Mouse (Mus musculus) 3T3-L1 (cell line): ENCODE results near the gene Coasy.
"Not testable (repeated sequence)": the region's sequence is repeated elsewhere in the genome, so short reads cannot be mapped to it uniquely, and the experiment has no call there.

Experiments
- DNase-seq: peaks from one replicate; pipeline ENCODE4 v3.0.0-alpha.2; 2015; ENCODE audit warnings: low read depth, low spot score

Coasy gene

GRCm38 (mm10) chr11:101087682-101088055, 5.3 kb downstream of the Coasy start:
- DNase-seq = peak; percentile 36

DNA sequence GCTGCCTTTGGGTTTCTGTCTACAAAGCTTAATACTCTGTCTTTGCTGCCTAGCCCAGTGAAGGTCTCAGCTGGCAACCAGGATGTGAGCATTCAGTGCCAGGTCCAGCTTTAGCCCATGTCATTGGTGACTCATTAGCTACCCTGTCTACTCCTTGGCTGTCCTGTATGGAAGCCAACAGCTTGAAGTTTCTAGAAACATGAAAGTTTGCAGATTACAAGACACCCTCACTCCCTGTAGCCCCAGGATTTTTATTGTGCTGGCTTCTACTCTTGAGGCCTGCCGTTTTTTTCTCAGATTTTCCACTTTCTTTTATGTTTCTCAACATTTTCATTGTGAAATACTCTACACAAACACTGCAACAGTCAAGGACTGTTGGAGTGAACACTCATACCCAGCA, 7.6 kb downstream of the Coasy start:
- peak; percentile 65 for DNase-seq

- DNase-seq = no peak
Measured at GRCm38 (mm10) chr11:101094930-101095313, 12.6 kb downstream of the Coasy start.

GRCm38 (mm10) chr11:101095314-101096024, 13.1 kb downstream of the Coasy start, which contains the start of gene Psmc3ip:
Gene Psmc3ip, minus strand, starts transcription at chr11:101095436.
- peak; percentile 97 for DNase-seq

DNA sequence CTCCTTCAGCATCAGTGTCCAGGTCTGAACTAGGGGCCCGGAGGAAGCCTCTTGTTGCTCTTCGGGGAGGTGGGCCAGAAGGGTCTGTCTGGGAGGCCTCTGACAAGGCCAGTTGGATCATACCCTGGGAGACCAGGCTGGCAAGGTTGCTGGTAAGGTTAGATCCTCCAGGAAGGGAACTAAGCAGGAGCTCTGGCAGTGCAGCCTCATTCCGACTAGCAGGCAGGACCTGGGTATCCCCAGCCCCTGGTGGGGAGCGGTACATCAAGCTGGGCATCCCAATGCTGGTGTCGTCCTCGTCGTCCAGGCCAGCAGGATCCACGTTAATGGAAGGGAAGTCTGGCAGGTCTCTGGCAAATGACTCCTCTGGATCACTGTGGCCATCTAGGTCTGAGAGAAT, 15.9 kb downstream of the Coasy start:
- DNase-seq = no peak

GRCm38 (mm10) chr11:101103011-101103410, 20.6 kb downstream of the Coasy start:
- no peak for DNase-seq

GRCm38 (mm10) chr11:101109351-101109750, 27.0 kb downstream of the Coasy start:
- no peak for DNase-seq

GRCm38 (mm10) chr11:101110708-101111107, 28.3 kb downstream of the Coasy start:
- no peak for DNase-seq

- DNase-seq = peak; percentile 20
Measured at GRCm38 (mm10) chr11:101111178-101111577, 28.8 kb downstream of the Coasy start.

- no peak for DNase-seq
Measured at GRCm38 (mm10) chr11:101112186-101112585, 29.8 kb downstream of the Coasy start.

GRCm38 (mm10) chr11:101115564-101115963, 33.2 kb downstream of the Coasy start:
- no peak for DNase-seq

GRCm38 (mm10) chr11:101118105-101118504, 35.7 kb downstream of the Coasy start:
- no peak for DNase-seq

GRCm38 (mm10) chr11:101119131-101119760, 36.9 kb downstream of the Coasy start:
- peak; percentile 42 for DNase-seq

DNA sequence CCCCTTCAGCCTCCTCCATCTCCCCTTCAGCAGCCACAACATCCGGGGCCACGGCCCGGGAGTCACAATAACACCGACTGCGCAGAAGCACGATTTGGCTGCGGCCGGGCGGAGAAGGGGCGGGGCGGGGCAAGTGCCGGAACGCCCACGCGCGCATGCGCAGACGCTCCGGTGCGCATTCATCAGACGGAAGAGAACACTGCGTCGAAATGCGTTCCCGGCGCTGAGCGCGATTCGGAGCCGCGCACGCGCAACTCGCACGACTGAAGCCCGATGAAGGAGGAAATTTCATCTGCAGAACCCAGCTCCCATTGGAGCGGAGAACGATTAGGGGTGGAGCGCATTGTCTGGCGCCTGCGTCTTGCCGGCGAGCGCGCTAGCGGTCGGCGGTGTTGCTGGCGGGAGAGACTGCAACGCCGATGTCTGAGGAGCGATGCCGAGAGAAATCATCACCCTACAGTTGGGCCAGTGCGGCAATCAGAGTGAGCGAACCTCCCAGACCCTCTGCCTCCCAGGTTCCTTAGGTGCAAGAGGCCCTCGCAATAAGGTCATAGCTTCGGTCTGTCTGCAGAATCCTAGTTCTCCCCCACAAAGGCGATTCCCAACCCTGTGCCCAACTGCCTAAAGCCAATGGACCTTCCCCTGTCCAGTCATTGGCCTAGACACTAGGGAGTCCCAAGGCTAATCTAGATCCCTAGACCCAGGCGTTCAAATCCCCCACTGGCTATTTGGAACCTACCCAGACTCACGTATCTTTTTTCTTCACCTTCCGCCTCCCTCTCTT, 37.6 kb downstream of the Coasy start, which contains the start of the genes Retreg3 and Tubg1:
Gene Retreg3 (minus strand): TSS at position 133 of the 784 bp plus-strand sequence.
Gene Tubg1 (plus strand): TSS at position 178 of the 784 bp plus-strand sequence.
- DNase-seq = peak; percentile 99

- no peak for DNase-seq
Measured at GRCm38 (mm10) chr11:101120545-101121188, 38.3 kb downstream of the Coasy start.

- not testable (repeated sequence) for DNase-seq
Measured at GRCm38 (mm10) chr11:101124494-101124893, 42.1 kb downstream of the Coasy start.

- not testable (repeated sequence) for DNase-seq
Measured at GRCm38 (mm10) chr11:101125008-101125407, 42.6 kb downstream of the Coasy start.

- DNase-seq = no peak
Measured at GRCm38 (mm10) chr11:101127075-101127474, 44.7 kb downstream of the Coasy start.

GRCm38 (mm10) chr11:101128996-101129577, 46.7 kb downstream of the Coasy start:
- no peak for DNase-seq

- no peak for DNase-seq
Measured at GRCm38 (mm10) chr11:101130056-101130756, 47.8 kb downstream of the Coasy start.

DNA sequence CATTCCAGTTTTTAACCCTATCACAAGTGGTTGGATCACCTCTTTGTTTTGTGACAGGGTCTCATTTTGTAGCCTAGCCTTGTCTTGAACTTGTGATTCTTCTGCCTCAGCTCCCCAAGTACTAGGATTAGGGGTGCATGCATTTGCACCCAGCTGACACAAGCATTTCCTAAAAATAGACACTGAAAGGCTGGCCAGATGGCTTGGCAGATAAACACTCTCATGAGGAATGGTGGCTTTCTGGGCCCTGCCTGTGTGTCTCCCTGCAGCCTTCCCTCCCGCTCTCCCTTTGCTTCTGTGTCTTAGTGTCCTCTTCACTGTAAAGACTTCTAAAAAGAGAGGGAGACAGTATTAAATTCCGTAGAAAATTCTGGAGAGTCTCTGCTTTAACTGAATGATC, 48.8 kb downstream of the Coasy start:
- no peak for DNase-seq
